In the genomic region with DNA sequence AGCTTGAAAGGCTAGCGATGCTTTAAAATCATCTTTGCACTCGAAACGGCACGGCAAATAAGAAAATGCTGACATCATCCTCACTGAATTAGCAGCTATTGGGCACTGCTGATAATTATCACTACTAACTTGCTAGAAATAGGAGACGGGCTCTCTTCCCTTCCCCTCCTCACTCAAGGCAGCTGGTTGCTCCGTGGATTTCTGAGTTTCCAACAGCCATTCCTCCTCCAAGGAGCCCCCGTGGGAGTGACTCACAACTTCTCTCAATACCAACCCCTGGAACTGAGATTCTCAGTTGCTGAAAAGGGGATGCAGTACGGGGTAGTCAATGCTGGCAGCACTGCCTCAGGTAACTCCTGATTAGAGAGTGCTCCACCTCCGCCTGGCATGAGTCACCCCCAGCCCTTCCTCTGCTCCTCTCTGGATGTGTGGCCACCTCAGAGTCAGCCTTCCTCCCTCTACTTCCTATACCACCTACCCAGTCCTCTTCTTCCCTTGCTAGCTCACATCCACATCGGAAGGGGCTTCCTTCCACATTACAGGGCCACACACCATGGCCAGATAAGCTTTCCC, we compare ENCODE assay signal across 9 mouse cellular contexts.
A peak's percentile ranks its signal among the peaks of the same experiment; 100 is the strongest.
DNase-seq lines count a peak whose midpoint lies in the region; ATAC-seq lines count a peak whose summit lies in the region.
"Had no signal": no experiment of that assay in that cellular context is flagged by ENCODE, and none has a peak within 500 bp of the region (broad histone marks: within the 10 kb centered on the region; RNA-seq: fewer than 3 reads in every experiment).

No protein-coding gene starts in this region.

- no peaks in the 10 kb centered on the region for H3K27me3 ChIP-seq in forebrain, embryonic 11.5 days (ENCODE audit: control insufficient read depth, insufficient read depth, low read length)
- H3K27me3 ChIP-seq in forebrain, embryonic 10.5 days (ENCODE audit: poor library complexity, severe bottlenecking): no peaks in the 10 kb centered on the region
- no peaks in the 10 kb centered on the region for H3K27me3 ChIP-seq in liver, embryonic 11.5 days (replicated peaks; ENCODE audit: control insufficient read depth, insufficient read depth, low read length)
- H3K27me3 ChIP-seq in forebrain, embryonic 16.5 days (replicated peaks; ENCODE audit: control insufficient read depth, insufficient read depth, low read length): no peaks in the 10 kb centered on the region

- H3K4me1 ChIP-seq in forebrain, embryonic 11.5 days (replicated peaks; ENCODE audit: control insufficient read depth, insufficient read depth, low read length): no peaks in the 10 kb centered on the region
- peaks cover 31% of the 10 kb centered on the region for H3K4me1 ChIP-seq in forebrain, embryonic 10.5 days
- H3K4me1 ChIP-seq in liver, embryonic 11.5 days (replicated peaks; ENCODE audit: control insufficient read depth, insufficient read depth, low read length): peaks cover 12% of the 10 kb centered on the region
- H3K4me1 ChIP-seq in forebrain, embryonic 16.5 days (replicated peaks; ENCODE audit: control insufficient read depth, insufficient read depth, low read length): peaks cover 24% of the 10 kb centered on the region

- H3K27ac ChIP-seq in forebrain, embryonic 11.5 days (ENCODE audit: low read depth, low read length): no peak overlapping the region
- H3K27ac ChIP-seq in forebrain, embryonic 10.5 days: no peak overlapping the region
- H3K27ac ChIP-seq in liver, embryonic 11.5 days (ENCODE audit: low read depth, low read length): no peak overlapping the region
- peak overlapping the region; percentile 53; the same call in 1 of the 2 replicates for H3K27ac ChIP-seq in forebrain, embryonic 16.5 days (ENCODE audit: low read length)

- H3K9me3 ChIP-seq in forebrain, embryonic 11.5 days (ENCODE audit: control insufficient read depth, low read length): no peaks in the 10 kb centered on the region; the same call in 1 of the 2 replicates
- peaks cover 8% of the 10 kb centered on the region; the same call in 1 of the 2 replicates for H3K9me3 ChIP-seq in forebrain, embryonic 10.5 days
- no peaks in the 10 kb centered on the region for H3K9me3 ChIP-seq in liver, embryonic 11.5 days (ENCODE audit: control insufficient read depth, low read length)
- 0 out of 2 replicates have a peak, but pooled peaks cover 3% of the 10 kb centered on the region for H3K9me3 ChIP-seq in forebrain, embryonic 16.5 days (ENCODE audit: control insufficient read depth, low read length)

- H3K4me2 ChIP-seq in forebrain, embryonic 11.5 days (ENCODE audit: low read depth, low read length, severe bottlenecking): no peak overlapping the region
- H3K4me2 ChIP-seq in liver, embryonic 11.5 days: peak overlapping the region; percentile 53
- 0 out of 2 replicates have a peak overlapping the region, but pooled peaks have one; percentile 8 for H3K4me2 ChIP-seq in forebrain, embryonic 16.5 days (ENCODE audit: low read length)

- no peak overlapping the region for H3K9ac ChIP-seq in forebrain, embryonic 11.5 days (ENCODE audit: low read length)
- no peak overlapping the region for H3K9ac ChIP-seq in liver, embryonic 11.5 days (ENCODE audit: low read depth, low read length)
- H3K9ac ChIP-seq in forebrain, embryonic 16.5 days (replicated peaks; ENCODE audit: low read depth, low read length): no peak overlapping the region

- H3K36me3 ChIP-seq in forebrain, embryonic 11.5 days (ENCODE audit: control insufficient read depth, insufficient read depth, low read length): no peaks in the 10 kb centered on the region
- peaks cover 15% of the 10 kb centered on the region for H3K36me3 ChIP-seq in forebrain, embryonic 10.5 days (replicated peaks)
- H3K36me3 ChIP-seq in liver, embryonic 11.5 days (ENCODE audit: control insufficient read depth, insufficient read depth, low read length): no peaks in the 10 kb centered on the region
- H3K36me3 ChIP-seq in forebrain, embryonic 16.5 days (ENCODE audit: control insufficient read depth, insufficient read depth): no peaks in the 10 kb centered on the region

- 84% methylated on average over 10 of the region's 10 CpGs for WGBS in forebrain, embryonic 11.5 days
- 84% methylated on average over 10 of the region's 10 CpGs for WGBS in forebrain, embryonic 10.5 days
- 40% methylated on average over 10 of the region's 10 CpGs for WGBS in liver, embryonic 11.5 days
- 42% methylated on average over 10 of the region's 10 CpGs for WGBS in forebrain, embryonic 16.5 days

- ATAC-seq in forebrain, embryonic 11.5 days (replicated peaks; ENCODE audit: low FRiP score): peak; percentile 22; the same call in 1 of the 2 replicates
- ATAC-seq in liver, embryonic 11.5 days (replicated peaks; ENCODE audit: low FRiP score): peak; percentile 53
- ATAC-seq in forebrain, embryonic 16.5 days: peak; percentile 61
- peak; percentile 82 for ATAC-seq in megakaryocyte-erythroid progenitor cell, adult 5-6 weeks (replicated peaks; ENCODE audit: low FRiP score, low TSS enrichment, poor library complexity, severe bottlenecking)

- no peak for DNase-seq in forebrain, embryonic 11.5 days (ENCODE audit: low spot score)
- no peak for DNase-seq in forebrain, embryonic 10.5 days (ENCODE audit: extremely low spot score, low spot score)
- DNase-seq in liver, embryonic 11.5 days (ENCODE audit: low spot score): no peak
- DNase-seq in liver: no peak
- no peak for DNase-seq in gastrocnemius, postnatal 10 days
- no peak for DNase-seq in cerebellum, postnatal 36 days
- DNase-seq: adrenal gland, postnatal 36 days had no signal

- no peak overlapping the region for H3K4me3 ChIP-seq in forebrain, embryonic 11.5 days (ENCODE audit: low read depth, low read length)
- H3K4me3 ChIP-seq in forebrain, embryonic 10.5 days: no peak overlapping the region
- H3K4me3 ChIP-seq in liver, embryonic 11.5 days (ENCODE audit: low read depth, low read length): no peak overlapping the region
- no peak overlapping the region for H3K4me3 ChIP-seq in forebrain, embryonic 16.5 days (replicated peaks; ENCODE audit: low read length)

Comparison
In these comparisons a context has a peak if more than half of its experiments do, and no peak if none do; other contexts are left out.
1. ATAC-seq: peak in every context shown above with its lines; median percentile 82 in megakaryocyte-erythroid progenitor cell, adult 5-6 weeks; 61 in forebrain, embryonic 16.5 days; 53 in liver, embryonic 11.5 days; 22 in forebrain, embryonic 11.5 days.